Mouse (Mus musculus) embryonic facial prominence, embryonic 15.5 days (tissue): ENCODE results near the gene Zmat5. TPM values are rescaled to one million over a fixed set of nuclear protein-coding genes. Genes with fewer than 3 reads are reported as not detected.

Experiments used
- ATAC-seq: fragments of 200-750 bp; cut with Nextera tagmentation; 2 replicates; pipeline ENCODE4 v1.8.0; 2017; ENCODE audit warnings: low read depth, moderate TSS enrichment; ENCODE audit not compliant: insufficient number of reproducible peaks, low FRiP score, low TSS enrichment
- H3K27ac ChIP-seq: fragments of 300-500 bp; sonication (generic); replicated peaks from 2 replicates; pipeline ENCODE4 v1.5.1; 2015; ENCODE audit warnings: mild to moderate bottlenecking, inconsistent platforms
- H3K27me3 ChIP-seq: fragments of 300-500 bp; sonication (generic); 2 replicates; pipeline ENCODE4 v1.6.1; 2015; ENCODE audit warnings: inconsistent platforms
- H3K36me3 ChIP-seq: fragments of 300-500 bp; sonication (generic); 2 replicates; pipeline ENCODE4 v1.6.1; 2015; ENCODE audit warnings: mild to moderate bottlenecking, inconsistent platforms
- H3K4me1 ChIP-seq: fragments of 300-500 bp; sonication (generic); 2 replicates; pipeline ENCODE4 v1.6.1; 2015; ENCODE audit warnings: inconsistent platforms
- H3K4me2 ChIP-seq: fragments of 300-500 bp; sonication (generic); replicated peaks from 2 replicates; pipeline ENCODE4 v1.6.1; 2015; ENCODE audit warnings: mild to moderate bottlenecking, inconsistent platforms
- H3K4me3 ChIP-seq: fragments of 300-500 bp; sonication (generic); replicated peaks from 2 replicates; pipeline ENCODE4 v1.5.1; 2015; ENCODE audit warnings: mild to moderate bottlenecking, inconsistent platforms
- H3K9ac ChIP-seq: fragments of 300-500 bp; sonication (generic); 2 replicates; pipeline ENCODE4 v1.6.1; 2015; ENCODE audit warnings: inconsistent platforms
- H3K9me3 ChIP-seq: fragments of 300-500 bp; sonication (generic); replicated peaks from 2 replicates; pipeline ENCODE4 v1.6.1; 2016; ENCODE audit warnings: inconsistent platforms
- WGBS: fragments of 180-500 bp; shearing (Covaris S2); methylation state at CpG from one replicate; pipeline ENCODE4 v1.1.7; 2015; 5-methylcytosine and 5-hydroxymethylcytosine counted together
- polyA plus RNA-seq: library from polyadenylated mRNA; unstranded; fragments of >200 nt; fragmentation: Nextera tagmentation; extraction: Ambion mirVana; gene quantifications from 2 replicates; pipeline ENCODE4 v1.2.1, GENCODE M21; 2015

Zmat5 gene
- polyA plus RNA-seq, 1 experiment from 2014 or later, result 67.1 TPM

DNA sequence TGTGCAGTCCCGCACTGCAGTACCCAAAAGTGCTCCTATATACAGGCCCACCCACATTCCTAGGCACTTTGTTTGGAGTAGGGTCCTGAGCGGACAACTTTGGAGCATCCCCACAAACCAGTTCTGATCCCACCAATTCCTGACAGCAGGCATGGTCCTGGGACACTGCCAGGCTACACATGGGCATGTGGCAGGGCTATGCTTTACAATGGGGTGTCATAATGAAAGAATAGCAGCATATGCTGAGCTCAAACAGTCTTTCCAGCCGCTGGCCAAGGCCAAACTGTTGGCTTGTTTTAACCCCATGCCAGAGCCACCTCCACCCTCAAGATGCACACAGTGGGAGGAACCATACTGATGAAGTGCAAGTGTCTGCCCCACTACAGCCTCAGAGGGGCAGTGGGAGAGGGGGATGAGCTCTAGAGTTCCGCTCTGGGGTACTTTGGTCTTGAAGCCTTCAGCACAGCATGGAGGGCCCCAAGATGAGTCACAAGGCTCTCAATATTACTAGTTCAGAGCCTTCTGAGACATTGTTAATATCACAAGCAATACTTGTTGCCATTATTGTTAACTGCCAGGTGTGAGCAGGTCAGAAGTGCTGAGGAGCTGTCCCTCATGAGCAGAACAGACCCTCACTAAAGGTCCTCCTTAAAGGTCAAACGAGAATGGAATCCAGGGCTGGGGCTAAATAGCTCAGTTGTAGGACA is 12.2 kb downstream of the Zmat5 start:
- Histone ChIP-seq H3K27me3 (no peaks in the 10 kb centered on the region), H3K36me3 (no peaks in the 10 kb centered on the region), H3K4me2 (no peak overlapping the region), H3K9ac (no peak overlapping the region), H3K27ac (no peak overlapping the region), H3K4me3 (no peak overlapping the region), H3K4me1 (peaks cover 15% of the 10 kb centered on the region), H3K9me3 (no peaks in the 10 kb centered on the region)
- 85% methylated on average over 5 of the region's 5 CpGs for WGBS
- ATAC-seq, result no peak

GRCm38 (mm10) chr11:4718548-4718947 is 14.1 kb downstream of the Zmat5 start:
- peaks cover 15% of the 10 kb centered on the region for H3K4me1 ChIP-seq
- no peak for ATAC-seq
- 85% methylated on average over 5 of the region's 5 CpGs for WGBS

DNA sequence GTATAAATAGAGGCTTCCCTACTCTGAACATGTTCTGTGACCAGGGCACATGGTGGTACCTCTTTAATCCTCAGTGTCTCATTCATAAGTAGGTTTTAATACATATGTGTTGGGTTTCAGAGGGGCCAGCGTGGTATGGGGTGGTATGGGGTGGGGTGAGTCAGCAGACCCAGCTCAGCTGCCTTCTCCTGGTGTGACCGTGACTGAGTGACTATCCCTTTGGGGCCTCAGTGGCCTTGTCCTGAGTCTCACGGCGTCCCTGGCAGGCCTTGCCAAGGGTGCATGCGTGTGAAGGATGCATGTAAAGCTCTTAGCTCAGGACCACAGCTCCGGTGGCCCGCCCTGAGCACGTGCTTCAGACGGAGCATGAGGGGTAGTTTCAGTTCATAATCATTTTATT is 15.5 kb downstream of the Zmat5 start:
- Histone ChIP-seq H3K27me3 (no peaks in the 10 kb centered on the region), H3K4me3 (no peak overlapping the region), H3K9ac (no peak overlapping the region), H3K36me3 (peaks cover 16% of the 10 kb centered on the region; the same call in 1 of the 2 replicates), H3K27ac (no peak overlapping the region), H3K9me3 (no peaks in the 10 kb centered on the region), H3K4me1 (peaks cover 15% of the 10 kb centered on the region), H3K4me2 (no peak overlapping the region)
- 83% methylated on average over 9 of the region's 9 CpGs for WGBS
- ATAC-seq, result no peak

More at GRCm38 (mm10) chr11:4718548-4718947, 14.1 kb downstream of the Zmat5 start:
- H3K27ac ChIP-seq, result no peak overlapping the region
- H3K27me3 ChIP-seq, result no peaks in the 10 kb centered on the region
- no peaks in the 10 kb centered on the region for H3K9me3 ChIP-seq
- no peak overlapping the region for H3K4me2 ChIP-seq
- no peak overlapping the region for H3K9ac ChIP-seq
- no peak overlapping the region for H3K4me3 ChIP-seq
- peaks cover 10% of the 10 kb centered on the region; the same call in 1 of the 2 replicates for H3K36me3 ChIP-seq

GRCm38 (mm10) chr11:4720393-4720792 is 15.9 kb downstream of the Zmat5 start:
- no peaks in the 10 kb centered on the region for H3K9me3 ChIP-seq
- no peak overlapping the region for H3K4me3 ChIP-seq
- H3K36me3 ChIP-seq, result peaks cover 16% of the 10 kb centered on the region; the same call in 1 of the 2 replicates
- no peak overlapping the region for H3K27ac ChIP-seq
- H3K9ac ChIP-seq, result no peak overlapping the region
- ATAC-seq, result no peak
- no peaks in the 10 kb centered on the region for H3K27me3 ChIP-seq
- H3K4me2 ChIP-seq, result no peak overlapping the region
- WGBS, result 60% methylated on average over 11 of the region's 11 CpGs
- H3K4me1 ChIP-seq, result peaks cover 15% of the 10 kb centered on the region

DNA sequence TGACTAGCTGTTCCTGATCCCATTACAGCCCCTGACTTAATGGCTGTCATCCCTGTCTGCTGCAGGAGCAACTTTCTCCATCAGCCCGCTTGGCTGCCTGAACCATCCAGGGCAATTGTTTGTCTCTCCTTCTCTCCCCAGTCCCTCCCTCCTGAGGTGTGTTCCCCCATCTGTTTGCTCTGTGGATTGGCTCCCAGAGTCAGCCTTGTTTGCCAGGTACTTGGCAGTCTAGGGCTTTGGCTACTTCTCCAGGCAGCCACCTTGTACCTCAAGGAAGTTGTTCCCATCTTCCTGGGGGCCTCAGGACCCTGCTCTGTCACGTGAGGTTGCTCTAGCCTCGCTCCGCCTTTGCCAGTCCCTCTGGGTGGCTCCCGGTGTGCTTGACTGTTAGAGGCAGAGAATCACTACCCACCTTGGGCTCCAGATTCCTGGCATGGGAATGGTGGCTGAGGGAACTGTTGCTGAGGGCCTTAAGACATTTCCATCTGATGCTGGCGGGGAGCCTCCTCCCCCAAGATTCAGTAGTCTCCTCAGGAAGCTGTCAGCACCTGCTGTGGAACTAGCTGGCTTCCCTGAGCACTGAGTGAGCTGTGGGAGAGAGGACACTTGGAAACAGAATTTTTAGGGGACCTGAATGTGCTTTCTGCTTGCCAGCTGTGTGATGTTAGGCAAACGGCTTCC is 16.6 kb downstream of the Zmat5 start:
- Histone ChIP-seq H3K4me2 (no peak overlapping the region), H3K4me3 (no peak overlapping the region), H3K9me3 (no peaks in the 10 kb centered on the region), H3K27ac (no peak overlapping the region), H3K36me3 (peaks cover 23% of the 10 kb centered on the region; the same call in 1 of the 2 replicates), H3K27me3 (no peaks in the 10 kb centered on the region), H3K4me1 (peaks cover 15% of the 10 kb centered on the region), H3K9ac (no peak overlapping the region)
- WGBS, result 48% methylated on average over 7 of the region's 7 CpGs
- no peak for ATAC-seq

GRCm38 (mm10) chr11:4721728-4722127 is 17.2 kb downstream of the Zmat5 start:
- Histone ChIP-seq H3K4me1 (peaks cover 15% of the 10 kb centered on the region), H3K27me3 (no peaks in the 10 kb centered on the region), H3K36me3 (peaks cover 28% of the 10 kb centered on the region), H3K9ac (no peak overlapping the region), H3K4me2 (no peak overlapping the region), H3K9me3 (no peaks in the 10 kb centered on the region), H3K4me3 (no peak overlapping the region), H3K27ac (no peak overlapping the region)
- ATAC-seq, result no peak
- 76% methylated on average over 8 of the region's 8 CpGs for WGBS

GRCm38 (mm10) chr11:4729603-4730002 is 25.1 kb downstream of the Zmat5 start:
- 35% methylated on average over 12 of the region's 12 CpGs for WGBS

DNA sequence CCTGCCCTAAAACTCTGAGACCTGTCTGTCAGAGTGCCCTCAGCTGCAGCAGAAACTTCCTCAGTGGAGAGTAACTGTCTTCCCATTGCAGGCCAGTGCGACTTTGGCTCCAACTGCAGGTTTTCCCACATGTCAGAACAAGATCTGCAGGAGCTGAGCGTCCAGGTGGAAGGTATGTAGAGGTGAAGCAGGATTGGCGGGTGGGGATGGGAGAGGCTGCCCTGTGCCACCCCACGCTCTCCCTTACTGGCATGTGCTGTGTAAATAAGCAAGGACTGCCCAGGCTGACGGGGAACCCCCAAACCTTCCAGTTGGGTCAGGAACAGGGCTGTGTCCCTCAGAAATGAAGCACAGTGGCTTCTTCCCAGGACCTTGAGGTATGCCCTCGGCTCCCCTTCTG is 25.6 kb downstream of the Zmat5 start:
- H3K4me1 ChIP-seq, result peaks cover 13% of the 10 kb centered on the region
- 53% methylated on average over 6 of the region's 6 CpGs for WGBS
- H3K9ac ChIP-seq, result no peak overlapping the region
- peaks cover 19% of the 10 kb centered on the region for H3K36me3 ChIP-seq
- H3K27me3 ChIP-seq, result no peaks in the 10 kb centered on the region
- H3K9me3 ChIP-seq, result no peaks in the 10 kb centered on the region
- H3K27ac ChIP-seq, result no peak overlapping the region
- H3K4me2 ChIP-seq, result no peak overlapping the region
- no peak for ATAC-seq
- H3K4me3 ChIP-seq, result no peak overlapping the region

More at GRCm38 (mm10) chr11:4729603-4730002, 25.1 kb downstream of the Zmat5 start:
- H3K4me2 ChIP-seq, result no peak overlapping the region
- no peaks in the 10 kb centered on the region for H3K9me3 ChIP-seq
- H3K36me3 ChIP-seq, result peaks cover 19% of the 10 kb centered on the region
- peaks cover 13% of the 10 kb centered on the region for H3K4me1 ChIP-seq
- H3K27me3 ChIP-seq, result no peaks in the 10 kb centered on the region
- no peak overlapping the region for H3K9ac ChIP-seq
- no peak overlapping the region for H3K4me3 ChIP-seq
- H3K27ac ChIP-seq, result no peak overlapping the region
- no peak for ATAC-seq

DNA sequence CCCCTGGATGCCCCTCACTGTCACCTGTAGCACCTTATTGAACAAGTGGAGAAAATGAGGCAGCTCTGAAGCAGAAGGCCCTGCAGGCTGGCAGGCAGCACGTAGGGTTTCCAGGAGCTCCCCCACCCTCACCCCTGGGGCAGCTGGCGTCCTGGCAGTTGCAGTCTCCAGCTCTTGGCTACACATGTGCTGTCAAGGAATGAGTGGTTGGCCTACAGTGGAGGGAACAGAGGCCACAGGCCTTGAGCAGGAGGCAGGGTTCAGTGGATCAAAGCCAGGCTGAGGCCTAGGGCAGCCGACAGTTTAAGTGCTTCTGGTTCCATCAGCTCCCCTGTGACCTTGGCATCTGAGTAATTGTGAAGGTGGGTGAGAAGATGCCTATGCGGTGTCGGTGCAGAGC is 26.4 kb downstream of the Zmat5 start:
- Histone ChIP-seq H3K9ac (no peak overlapping the region), H3K36me3 (peaks cover 14% of the 10 kb centered on the region), H3K4me1 (peaks cover 13% of the 10 kb centered on the region), H3K4me3 (no peak overlapping the region), H3K27ac (no peak overlapping the region), H3K9me3 (no peaks in the 10 kb centered on the region), H3K4me2 (no peak overlapping the region), H3K27me3 (no peaks in the 10 kb centered on the region)
- ATAC-seq, result no peak
- 62% methylated on average over 5 of the region's 5 CpGs for WGBS

DNA sequence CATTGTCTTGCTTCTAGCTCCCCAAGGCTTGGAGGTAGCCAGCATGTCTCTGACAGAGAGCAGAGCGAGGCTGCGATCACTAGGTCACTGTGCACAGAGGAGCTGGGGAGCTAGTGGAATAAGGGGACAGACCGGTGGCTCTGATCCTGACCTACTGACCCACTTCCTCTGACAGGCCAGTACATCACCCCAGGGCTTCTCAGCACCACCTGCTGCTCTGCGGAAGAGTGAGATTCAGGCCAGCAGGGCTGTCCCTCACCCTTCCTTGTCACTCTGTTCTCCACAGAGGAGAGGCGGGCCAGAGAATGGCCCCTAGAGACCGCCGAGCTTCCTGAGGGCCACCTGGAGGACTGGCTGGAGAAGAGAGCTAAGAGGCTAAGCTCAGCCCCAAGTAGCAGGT is 27.3 kb downstream of the Zmat5 start:
- Histone ChIP-seq H3K36me3 (peaks cover 7% of the 10 kb centered on the region; the same call in 1 of the 2 replicates), H3K4me1 (peaks cover 13% of the 10 kb centered on the region), H3K4me3 (no peak overlapping the region), H3K27ac (no peak overlapping the region), H3K27me3 (no peaks in the 10 kb centered on the region), H3K4me2 (no peak overlapping the region), H3K9ac (no peak overlapping the region), H3K9me3 (no peaks in the 10 kb centered on the region)
- no peak for ATAC-seq
- 62% methylated on average over 7 of the region's 7 CpGs for WGBS

- H3K4me2 ChIP-seq, result no peak overlapping the region
- no peak overlapping the region for H3K9ac ChIP-seq
- peaks cover 7% of the 10 kb centered on the region; the same call in 1 of the 2 replicates for H3K36me3 ChIP-seq
- no peak for ATAC-seq
- H3K4me3 ChIP-seq, result no peak overlapping the region
- H3K9me3 ChIP-seq, result no peaks in the 10 kb centered on the region
- 29% methylated on average over 12 of the region's 12 CpGs for WGBS
- H3K27me3 ChIP-seq, result no peaks in the 10 kb centered on the region
- H3K4me1 ChIP-seq, result peaks cover 13% of the 10 kb centered on the region
- H3K27ac ChIP-seq, result no peak overlapping the region
These were observed 29.7 kb downstream of the Zmat5 start for GRCm38 (mm10) chr11:4734179-4734578.
